Mouse (Mus musculus) neural tube, embryonic 10.5 days (tissue): ENCODE measurements around the gene Gtsf1.
"Not testable (repeated sequence)": the region's sequence is repeated elsewhere in the genome, so short reads cannot be mapped to it uniquely, and the experiment has no call there.

Experiments used
- DNase-seq: peaks from one replicate; pipeline ENCODE4 v3.0.0-alpha.2; 2017; ENCODE audit warnings: low spot score; ENCODE audit errors: extremely low spot score

Gtsf1 gene

GRCm38 (mm10) chr15:103430241-103430640 lies at the start of gene Gtsf1:
Gene Gtsf1 (minus strand): TSS chr15:103430470.
- no peak for DNase-seq

- DNase-seq, result no peak
Measured at GRCm38 (mm10) chr15:103479080-103479606, 48.9 kb upstream of the Gtsf1 start.

GRCm38 (mm10) chr15:103473769-103474168 lies 43.5 kb upstream of the Gtsf1 start:
- no peak for DNase-seq

GRCm38 (mm10) chr15:103473182-103473581 lies 42.9 kb upstream of the Gtsf1 start:
- no peak for DNase-seq

- DNase-seq, result no peak
Measured at GRCm38 (mm10) chr15:103472265-103472664, 42.0 kb upstream of the Gtsf1 start.

GRCm38 (mm10) chr15:103471488-103472194 lies 41.4 kb upstream of the Gtsf1 start:
- no peak for DNase-seq

GRCm38 (mm10) chr15:103462539-103463261 lies 32.4 kb upstream of the Gtsf1 start:
- DNase-seq, result no peak

- DNase-seq, result no peak
Measured at GRCm38 (mm10) chr15:103454449-103454848, 24.2 kb upstream of the Gtsf1 start.

GRCm38 (mm10) chr15:103453551-103454218 lies 23.4 kb upstream of the Gtsf1 start, which contains the start of gene Nckap1l:
Gene Nckap1l (plus strand): TSS chr15:103453794.
- no peak for DNase-seq

- no peak for DNase-seq
Measured at GRCm38 (mm10) chr15:103448369-103448768, 18.1 kb upstream of the Gtsf1 start, which contains the start of gene Gtsf2. Gene Gtsf2 (minus strand): TSS chr15:103448469.

GRCm38 (mm10) chr15:103445966-103446365 lies 15.7 kb upstream of the Gtsf1 start:
- DNase-seq, result not testable (repeated sequence)

- DNase-seq, result no peak
Measured at GRCm38 (mm10) chr15:103427017-103427416, 3.3 kb downstream of the Gtsf1 start.

GRCm38 (mm10) chr15:103405586-103405985 lies 24.7 kb downstream of the Gtsf1 start:
- DNase-seq, result not testable (repeated sequence)

- DNase-seq, result no peak
Measured at GRCm38 (mm10) chr15:103401361-103401760, 28.9 kb downstream of the Gtsf1 start.

- DNase-seq, result no peak
Measured at GRCm38 (mm10) chr15:103393577-103393976, 36.7 kb downstream of the Gtsf1 start.

GRCm38 (mm10) chr15:103388556-103389145 lies 41.6 kb downstream of the Gtsf1 start:
- DNase-seq, result no peak

GRCm38 (mm10) chr15:103383771-103384488 lies 46.3 kb downstream of the Gtsf1 start:
- DNase-seq, result no peak

GRCm38 (mm10) chr15:103382795-103383406 lies 47.4 kb downstream of the Gtsf1 start:
- no peak for DNase-seq

GRCm38 (mm10) chr15:103382075-103382474 lies 48.2 kb downstream of the Gtsf1 start:
- no peak for DNase-seq

GRCm38 (mm10) chr15:103378665-103379356 lies 51.5 kb downstream of the Gtsf1 start:
- no peak for DNase-seq
